Mouse (Mus musculus): ENCODE results near the gene Shisa8. TPM values are rescaled to one million over a fixed set of nuclear protein-coding genes. Genes with fewer than 3 reads are reported as not detected.
A peak's percentile ranks its signal among the peaks of the same experiment; 100 is the strongest.
"Not testable (repeated sequence)": the region's sequence is repeated elsewhere in the genome, so short reads cannot be mapped to it uniquely, and the experiment has no call there.

Gene Shisa8
- polyA plus RNA-seq (2016; fragmentation: Nextera tagmentation; extraction: Ambion mirVana), result 0.31 and 0.37 TPM in 2 replicates

DNA sequence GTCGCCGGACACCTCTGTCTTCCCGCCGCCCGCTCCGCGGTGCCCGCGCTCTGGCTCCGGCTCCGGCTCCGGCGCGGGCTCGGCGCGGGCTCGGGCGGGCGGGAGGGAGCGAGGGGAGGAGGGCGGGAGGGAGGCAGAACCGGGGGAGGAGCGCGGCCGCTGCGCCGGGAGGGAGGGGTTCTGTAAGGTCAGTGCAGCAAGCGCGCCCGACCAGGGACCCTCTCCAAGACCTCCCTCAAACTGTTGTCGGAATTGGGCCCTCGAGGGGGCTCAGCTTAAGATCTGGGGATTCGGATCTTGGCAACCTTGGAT, at the start of gene Shisa8:
Gene Shisa8 (minus strand): TSS at position 64 of the 312 bp plus-strand sequence.
- Histone ChIP-seq H3K4me3 (peak within 1 kb of the TSS; percentile 47), H3K4me1 (peaks cover 12% of the 10 kb centered on the region), H3K9ac (peak within 1 kb of the TSS; percentile 3; the same call in 1 of the 2 replicates), H3K9me3 (replicated peaks) (no peaks in the 10 kb centered on the region), H3K36me3 (no peaks in the 10 kb centered on the region), H3K4me2 (peak within 1 kb of the TSS; percentile 68), H3K27ac (no peak within 1 kb of the TSS), H3K27me3 (replicated peaks) (peaks cover 98% of the 10 kb centered on the region)
- 0% methylated on average over 26 of the region's 34 CpGs for WGBS (ENCODE audit: insufficient replicate concordance)
- ATAC-seq, result no peak

DNA sequence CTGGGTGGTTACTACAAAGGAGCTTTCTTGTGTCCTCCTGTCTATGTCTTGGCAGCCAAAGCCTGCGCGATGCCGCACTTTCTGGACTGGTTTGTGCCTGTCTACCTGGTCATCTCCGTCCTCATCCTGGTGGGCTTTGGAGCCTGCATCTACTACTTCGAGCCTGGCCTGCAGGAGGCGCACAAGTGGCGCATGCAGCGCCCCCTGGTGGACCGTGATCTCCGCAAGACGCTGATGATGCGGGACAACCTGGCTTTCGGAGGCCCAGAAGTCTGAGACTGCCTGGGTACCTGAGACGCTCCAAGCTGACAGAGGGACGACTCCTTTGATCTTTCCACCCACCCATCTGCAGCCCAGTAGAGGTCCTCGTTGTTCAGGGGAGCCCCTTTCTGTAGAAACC, 46.9 kb upstream of the Shisa8 start:
- Histone ChIP-seq H3K4me1 (no peaks in the 10 kb centered on the region), H3K27me3 (replicated peaks) (peaks cover 71% of the 10 kb centered on the region), H3K36me3 (no peaks in the 10 kb centered on the region), H3K27ac (no peak overlapping the region), H3K4me2 (no peak overlapping the region), H3K4me3 (no peak overlapping the region), H3K9ac (no peak overlapping the region), H3K9me3 (replicated peaks) (no peaks in the 10 kb centered on the region)
- WGBS (ENCODE audit: insufficient replicate concordance), result 9% methylated on average over 16 of the region's 16 CpGs
- no peak for ATAC-seq

DNA sequence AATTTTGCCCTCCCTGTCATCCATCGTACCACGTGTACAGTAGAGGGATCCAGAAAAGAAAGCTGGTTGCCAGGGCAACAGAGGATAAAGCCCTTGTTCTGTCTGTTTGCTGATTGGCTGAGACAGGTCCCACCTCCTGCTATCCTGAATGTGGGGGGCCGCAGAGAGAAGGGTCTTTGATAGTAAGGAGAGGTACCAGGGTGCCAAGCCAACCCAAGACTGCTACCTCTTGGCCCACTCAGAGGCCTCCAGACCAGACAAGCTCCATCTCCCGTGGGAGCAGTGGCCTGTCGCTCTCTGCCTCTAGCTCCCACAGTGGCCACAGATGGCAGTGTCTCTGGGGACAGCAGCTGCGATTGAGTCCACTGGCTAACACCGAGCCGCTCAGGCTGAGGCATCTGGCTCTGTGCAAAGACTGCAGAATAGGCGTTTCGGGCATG, 43.3 kb upstream of the Shisa8 start:
- no peaks in the 10 kb centered on the region for H3K4me1 ChIP-seq
- ATAC-seq, result no peak
- no peak overlapping the region for H3K4me2 ChIP-seq
- no peak overlapping the region for H3K9ac ChIP-seq
- no peak overlapping the region for H3K27ac ChIP-seq
- no peaks in the 10 kb centered on the region for H3K9me3 ChIP-seq (replicated peaks)
- no peak overlapping the region for H3K4me3 ChIP-seq
- H3K27me3 ChIP-seq (replicated peaks), result peaks cover 50% of the 10 kb centered on the region
- H3K36me3 ChIP-seq, result no peaks in the 10 kb centered on the region
- WGBS (ENCODE audit: insufficient replicate concordance), result 31% methylated on average over 10 of the region's 10 CpGs

- 35% methylated on average over 4 of the region's 4 CpGs for WGBS (ENCODE audit: insufficient replicate concordance)
Measured at GRCm38 (mm10) chr15:82255248-82255647, 42.6 kb upstream of the Shisa8 start.

DNA sequence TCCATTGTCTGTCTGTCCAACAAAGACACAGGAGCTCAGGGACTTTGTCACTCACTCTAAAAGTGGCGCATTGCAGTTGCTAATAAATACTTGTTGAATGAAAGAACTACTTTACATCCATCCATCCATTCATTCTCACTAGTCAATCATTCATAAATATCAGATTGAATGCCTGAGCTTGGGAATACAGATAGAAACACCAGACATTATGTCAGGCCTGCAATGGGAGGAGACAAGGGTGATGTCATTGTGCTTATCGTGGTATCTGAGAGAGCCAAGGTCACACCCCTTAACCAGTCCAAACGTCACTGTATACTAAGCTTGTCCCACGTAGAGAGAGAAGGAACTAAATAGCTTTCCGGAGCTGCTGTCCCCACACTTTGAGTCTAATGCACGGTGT, 39.5 kb upstream of the Shisa8 start, which contains the start of gene 1500009C09Rik:
Gene 1500009C09Rik (plus strand): TSS at position 301 of the 400 bp plus-strand sequence.
- WGBS (ENCODE audit: insufficient replicate concordance), result 62% methylated on average over 6 of the region's 6 CpGs

More at GRCm38 (mm10) chr15:82255248-82255647, 42.6 kb upstream of the Shisa8 start:
- Histone ChIP-seq H3K9ac (no peak overlapping the region), H3K9me3 (replicated peaks) (no peaks in the 10 kb centered on the region), H3K27me3 (replicated peaks) (peaks cover 45% of the 10 kb centered on the region), H3K4me3 (no peak overlapping the region), H3K4me1 (no peaks in the 10 kb centered on the region), H3K4me2 (no peak overlapping the region), H3K36me3 (no peaks in the 10 kb centered on the region), H3K27ac (no peak overlapping the region)
- no peak for ATAC-seq

DNA sequence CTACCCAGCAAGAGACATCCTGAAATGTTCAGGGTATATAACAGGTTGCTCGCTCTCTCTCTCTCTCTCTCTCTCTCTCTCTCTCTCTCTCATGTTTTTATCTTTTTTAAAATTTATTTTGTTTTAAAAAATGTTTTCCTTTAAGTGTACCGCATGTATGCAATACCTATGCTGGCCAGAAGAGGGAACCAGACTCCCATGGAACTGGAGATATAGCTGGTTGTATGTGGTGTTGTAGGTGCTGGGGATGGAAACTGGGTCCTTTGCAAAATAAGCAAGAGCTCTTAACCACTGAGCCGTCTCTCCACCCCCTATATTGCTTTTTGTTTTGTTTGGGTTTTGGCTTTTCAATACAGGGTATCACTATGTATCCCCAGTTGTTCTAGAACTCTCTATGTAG, 39.0 kb upstream of the Shisa8 start:
- no peak overlapping the region for H3K4me2 ChIP-seq
- no peaks in the 10 kb centered on the region for H3K36me3 ChIP-seq
- 79% methylated on average over 3 of the region's 3 CpGs for WGBS (ENCODE audit: insufficient replicate concordance)
- H3K4me1 ChIP-seq, result 0 out of 2 replicates have a peak, but pooled peaks cover 4% of the 10 kb centered on the region
- no peaks in the 10 kb centered on the region for H3K9me3 ChIP-seq (replicated peaks)
- H3K27me3 ChIP-seq (replicated peaks), result peaks cover 25% of the 10 kb centered on the region
- no peak overlapping the region for H3K9ac ChIP-seq
- H3K4me3 ChIP-seq, result no peak overlapping the region
- H3K27ac ChIP-seq, result no peak overlapping the region
- ATAC-seq, result no peak

More for the DNA sequence above, 39.5 kb upstream of the Shisa8 start, which contains the start of gene 1500009C09Rik:
- Histone ChIP-seq H3K9me3 (replicated peaks) (no peaks in the 10 kb centered on the region), H3K36me3 (no peaks in the 10 kb centered on the region), H3K9ac (no peak within 1 kb of the TSS), H3K4me1 (0 out of 2 replicates have a peak, but pooled peaks cover 4% of the 10 kb centered on the region), H3K27me3 (replicated peaks) (peaks cover 30% of the 10 kb centered on the region), H3K27ac (no peak within 1 kb of the TSS), H3K4me2 (no peak within 1 kb of the TSS), H3K4me3 (no peak within 1 kb of the TSS)
- ATAC-seq, result no peak

DNA sequence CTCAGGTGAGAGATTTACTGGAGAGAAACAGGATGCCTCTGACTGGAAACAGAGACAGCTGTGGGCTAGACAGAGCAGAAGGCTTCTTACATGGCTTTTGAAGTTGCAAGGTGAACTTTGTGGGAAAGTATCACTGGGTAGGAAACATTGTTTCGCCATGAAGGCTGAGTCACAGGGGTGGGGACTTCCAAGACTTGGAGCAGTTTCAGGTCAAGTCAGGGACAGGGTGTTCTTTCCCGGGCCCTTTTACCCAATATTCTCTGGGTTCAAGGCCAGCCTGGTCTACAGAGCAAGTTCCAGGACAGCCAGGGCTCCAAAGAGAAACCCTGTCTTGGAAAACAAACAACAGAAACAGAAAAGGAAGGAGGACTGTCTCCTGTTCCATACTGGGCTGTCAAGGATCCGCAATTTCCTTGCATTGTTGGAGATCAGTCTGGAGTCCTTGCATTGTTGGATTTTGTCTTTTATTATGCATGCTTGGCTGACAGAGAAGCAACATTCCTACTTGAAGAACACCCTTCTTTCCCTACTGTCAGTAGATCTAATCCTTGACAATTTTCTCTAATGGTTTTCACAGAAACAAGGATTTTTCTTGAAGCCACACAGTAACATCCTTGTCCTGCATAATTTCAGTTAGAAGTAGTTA, 34.6 kb upstream of the Shisa8 start:
- Histone ChIP-seq H3K4me1 (peaks cover 22% of the 10 kb centered on the region), H3K9me3 (replicated peaks) (no peaks in the 10 kb centered on the region), H3K27ac (no peak overlapping the region), H3K4me3 (no peak overlapping the region), H3K4me2 (no peak overlapping the region), H3K36me3 (no peaks in the 10 kb centered on the region), H3K27me3 (replicated peaks) (peaks cover 5% of the 10 kb centered on the region; the same call in 1 of the 2 replicates), H3K9ac (no peak overlapping the region)
- no peak for ATAC-seq
- WGBS (ENCODE audit: insufficient replicate concordance), result 58% methylated on average over 3 of the region's 3 CpGs

GRCm38 (mm10) chr15:82244805-82245161, 32.2 kb upstream of the Shisa8 start:
- peaks cover 19% of the 10 kb centered on the region for H3K4me1 ChIP-seq
- ATAC-seq; H3K27me3 ChIP-seq (replicated peaks); H3K9me3 ChIP-seq (replicated peaks); H3K36me3 ChIP-seq: not testable (repeated sequence)
- H3K9ac ChIP-seq, result peak overlapping the region; percentile 84
- WGBS (ENCODE audit: insufficient replicate concordance), result 21% methylated on average over 9 of the region's 9 CpGs
- H3K4me2 ChIP-seq, result peak overlapping the region; percentile 95
- peak overlapping the region; percentile 72 for H3K4me3 ChIP-seq
- H3K27ac ChIP-seq, result peak overlapping the region; percentile 85

- peaks cover 18% of the 10 kb centered on the region for H3K4me1 ChIP-seq
- H3K36me3 ChIP-seq, result peaks cover 7% of the 10 kb centered on the region
- H3K9me3 ChIP-seq (replicated peaks), result no peaks in the 10 kb centered on the region
- peak within 1 kb of the TSS; percentile 72 for H3K4me3 ChIP-seq
- H3K27ac ChIP-seq, result peak within 1 kb of the TSS; percentile 85
- peak within 1 kb of the TSS; percentile 84 for H3K9ac ChIP-seq
- no peaks in the 10 kb centered on the region for H3K27me3 ChIP-seq (replicated peaks)
- H3K4me2 ChIP-seq, result peak within 1 kb of the TSS; percentile 95
- WGBS (ENCODE audit: insufficient replicate concordance), result under 1% methylated on average over 65 of the region's 65 CpGs
- peak; percentile 97 for ATAC-seq
Measured at GRCm38 (mm10) chr15:82244115-82244804, 31.6 kb upstream of the Shisa8 start, which contains the start of gene Cenpm. Cenpm (minus strand) TSS chr15:82244748.

- Histone ChIP-seq H3K27me3 (replicated peaks) (no peaks in the 10 kb centered on the region), H3K36me3 (peaks cover 13% of the 10 kb centered on the region), H3K4me3 (peak overlapping the region; percentile 72), H3K9me3 (replicated peaks) (no peaks in the 10 kb centered on the region), H3K9ac (peak overlapping the region; percentile 84), H3K27ac (peak overlapping the region; percentile 85), H3K4me1 (peaks cover 18% of the 10 kb centered on the region), H3K4me2 (peak overlapping the region; percentile 95)
- WGBS (ENCODE audit: insufficient replicate concordance), result 9% methylated on average over 12 of the region's 12 CpGs
- no peak for ATAC-seq
Measured at GRCm38 (mm10) chr15:82243742-82244114, 31.1 kb upstream of the Shisa8 start.

- H3K4me2 ChIP-seq, result peak overlapping the region; percentile 95
- ATAC-seq, result no peak
- H3K9ac ChIP-seq, result peak overlapping the region; percentile 84
- H3K27me3 ChIP-seq (replicated peaks), result no peaks in the 10 kb centered on the region
- peak overlapping the region; percentile 85; the same call in 1 of the 2 replicates for H3K27ac ChIP-seq
- peaks cover 18% of the 10 kb centered on the region for H3K4me1 ChIP-seq
- H3K4me3 ChIP-seq, result peak overlapping the region; percentile 72
- 65% methylated on average over 3 of the region's 3 CpGs for WGBS (ENCODE audit: insufficient replicate concordance)
- H3K9me3 ChIP-seq (replicated peaks), result no peaks in the 10 kb centered on the region
- H3K36me3 ChIP-seq, result peaks cover 17% of the 10 kb centered on the region
Measured at GRCm38 (mm10) chr15:82243311-82243710, 30.7 kb upstream of the Shisa8 start.

DNA sequence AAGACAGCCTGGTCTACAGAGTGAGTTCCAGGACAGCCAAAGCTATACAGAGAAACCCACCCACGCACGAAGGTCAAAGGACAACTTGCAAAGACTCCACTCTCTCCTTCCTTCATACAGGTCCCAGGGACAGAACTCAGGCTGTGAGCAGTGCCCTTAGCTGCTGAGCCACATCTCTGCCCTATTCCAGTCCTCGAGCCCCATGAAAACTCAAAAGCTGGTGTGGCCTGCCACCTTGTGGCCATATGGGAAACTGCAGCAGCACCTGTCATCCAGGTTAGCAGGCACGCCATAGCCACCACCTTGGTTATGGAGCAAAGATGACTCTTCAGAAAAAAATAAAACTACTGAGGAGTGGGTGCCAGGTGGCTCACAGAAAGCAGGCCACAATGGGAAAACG, 23.9 kb upstream of the Shisa8 start:
- WGBS (ENCODE audit: insufficient replicate concordance), result 21% methylated on average over 5 of the region's 5 CpGs

More for the DNA sequence above, 23.9 kb upstream of the Shisa8 start:
- Histone ChIP-seq H3K9ac (no peak overlapping the region), H3K36me3 (peaks cover 41% of the 10 kb centered on the region), H3K9me3 (replicated peaks) (no peaks in the 10 kb centered on the region), H3K27ac (no peak overlapping the region), H3K27me3 (replicated peaks) (no peaks in the 10 kb centered on the region), H3K4me3 (no peak overlapping the region), H3K4me2 (no peak overlapping the region), H3K4me1 (peaks cover 17% of the 10 kb centered on the region)
- peak; percentile 72 for ATAC-seq

Measured in liver, embryonic 12.5 days (tissue).